Mouse (Mus musculus) midbrain, embryonic 16.5 days (tissue): ENCODE data around the gene Zfp36l1. TPM values are rescaled to one million over a fixed set of nuclear protein-coding genes. Genes with fewer than 3 reads are reported as not detected.

Source experiments
- ATAC-seq: fragments of 200-750 bp; cut with Nextera tagmentation; 2 replicates; pipeline ENCODE4 v1.8.0; 2017; ENCODE audit warnings: moderate TSS enrichment
- H3K27ac ChIP-seq: fragments of 300-500 bp; sonication (generic); 2 replicates; pipeline ENCODE4 v1.5.1; 2014; ENCODE audit warnings: mild to moderate bottlenecking, low read length, mixed read lengths
- H3K27me3 ChIP-seq: fragments of 300-500 bp; sonication (generic); 2 replicates; pipeline ENCODE4 v1.6.1; 2014; ENCODE audit warnings: low read depth, low read length, mixed read lengths; ENCODE audit not compliant: control insufficient read depth, insufficient read depth
- H3K36me3 ChIP-seq: fragments of 300-500 bp; sonication (generic); 2 replicates; pipeline ENCODE4 v1.6.1; 2014; ENCODE audit warnings: mild to moderate bottlenecking, low read length, moderate library complexity, mixed read lengths; ENCODE audit not compliant: control insufficient read depth, insufficient read depth
- H3K4me1 ChIP-seq: fragments of 300-500 bp; sonication (generic); 2 replicates; pipeline ENCODE4 v1.6.1; 2014; ENCODE audit warnings: mild to moderate bottlenecking, low read length, mixed read lengths; ENCODE audit not compliant: control insufficient read depth, insufficient read depth
- H3K4me2 ChIP-seq: fragments of 300-500 bp; sonication (generic); 2 replicates; pipeline ENCODE4 v1.6.1; 2014; ENCODE audit warnings: mild to moderate bottlenecking, low read length, mixed read lengths
- H3K4me3 ChIP-seq: fragments of 300-500 bp; sonication (generic); 2 replicates; pipeline ENCODE4 v1.5.1; 2014; ENCODE audit warnings: low read depth, mild to moderate bottlenecking, low read length, moderate library complexity, mixed read lengths
- H3K9ac ChIP-seq: fragments of 300-500 bp; sonication (generic); 2 replicates; pipeline ENCODE4 v1.6.1; 2014; ENCODE audit warnings: low read depth, low read length, mixed read lengths
- H3K9me3 ChIP-seq: fragments of 300-500 bp; sonication (generic); replicated peaks from 2 replicates; pipeline ENCODE4 v1.6.1; 2014; ENCODE audit warnings: mild to moderate bottlenecking, low read length, mixed read lengths; ENCODE audit not compliant: control insufficient read depth, poor library complexity, severe bottlenecking
- WGBS: fragments of 180-500 bp; shearing (Covaris S2); extraction: QIAGEN DNeasy Blood & Tissue Kit; methylation state at CpG from one replicate; pipeline ENCODE4 v1.1.7; 2014; 5-methylcytosine and 5-hydroxymethylcytosine counted together
- polyA plus RNA-seq: library from polyadenylated mRNA; unstranded; fragments of >200 nt; fragmentation: Nextera tagmentation; extraction: Ambion mirVana; gene quantifications from 2 replicates; pipeline ENCODE4 v1.2.1, GENCODE M21; 2015

Zfp36l1 gene
- polyA plus RNA-seq, 1 experiment from 2014 or later = 29.9 TPM

GRCm38 (mm10) chr12:80088143-80088542, 24.7 kb downstream of the Zfp36l1 start:
- Histone ChIP-seq H3K9me3 (no peaks in the 10 kb centered on the region), H3K4me3 (no peak overlapping the region), H3K36me3 (no peaks in the 10 kb centered on the region), H3K27ac (no peak overlapping the region), H3K4me1 (no peaks in the 10 kb centered on the region), H3K4me2 (no peak overlapping the region), H3K27me3 (no peaks in the 10 kb centered on the region), H3K9ac (no peak overlapping the region)
- 86% methylated on average over 4 of the region's 4 CpGs for WGBS
- no peak for ATAC-seq

- H3K9me3 ChIP-seq = no peaks in the 10 kb centered on the region
- no peak overlapping the region for H3K4me3 ChIP-seq
- 52% methylated on average over 7 of the region's 7 CpGs for WGBS
- no peaks in the 10 kb centered on the region for H3K27me3 ChIP-seq
- no peaks in the 10 kb centered on the region for H3K4me1 ChIP-seq
- H3K9ac ChIP-seq = no peak overlapping the region
- no peak for ATAC-seq
- no peak overlapping the region for H3K27ac ChIP-seq
- no peak overlapping the region for H3K4me2 ChIP-seq
- H3K36me3 ChIP-seq = no peaks in the 10 kb centered on the region
Observed at GRCm38 (mm10) chr12:80084446-80085112, 28.2 kb downstream of the Zfp36l1 start.

- H3K36me3 ChIP-seq = no peaks in the 10 kb centered on the region
- no peak overlapping the region for H3K9ac ChIP-seq
- no peak for ATAC-seq
- 13% methylated on average over 3 of the region's 3 CpGs for WGBS
- no peak overlapping the region for H3K4me2 ChIP-seq
- H3K27ac ChIP-seq = peak overlapping the region; percentile 18; the same call in 1 of the 2 replicates
- H3K4me3 ChIP-seq = no peak overlapping the region
- no peaks in the 10 kb centered on the region for H3K27me3 ChIP-seq
- no peaks in the 10 kb centered on the region for H3K4me1 ChIP-seq
- no peaks in the 10 kb centered on the region for H3K9me3 ChIP-seq
Observed at GRCm38 (mm10) chr12:80083937-80084336, 28.9 kb downstream of the Zfp36l1 start.

- Histone ChIP-seq H3K36me3 (no peaks in the 10 kb centered on the region), H3K4me2 (no peak overlapping the region), H3K4me3 (no peak overlapping the region), H3K9me3 (no peaks in the 10 kb centered on the region), H3K9ac (no peak overlapping the region), H3K27ac (no peak overlapping the region), H3K27me3 (no peaks in the 10 kb centered on the region), H3K4me1 (no peaks in the 10 kb centered on the region)
- ATAC-seq = no peak
- 75% methylated on average over 7 of the region's 7 CpGs for WGBS
Observed at GRCm38 (mm10) chr12:80083133-80083821, 29.5 kb downstream of the Zfp36l1 start.

- H3K9me3 ChIP-seq = no peaks in the 10 kb centered on the region
- H3K36me3 ChIP-seq = no peaks in the 10 kb centered on the region
- H3K4me2 ChIP-seq = no peak overlapping the region
- H3K9ac ChIP-seq = no peak overlapping the region
- H3K27me3 ChIP-seq = no peaks in the 10 kb centered on the region
- ATAC-seq = no peak
- no peaks in the 10 kb centered on the region for H3K4me1 ChIP-seq
- H3K27ac ChIP-seq = no peak overlapping the region
- 93% methylated on average over 4 of the region's 4 CpGs for WGBS
- H3K4me3 ChIP-seq = no peak overlapping the region
Observed at GRCm38 (mm10) chr12:80082730-80083129, 30.1 kb downstream of the Zfp36l1 start.

- H3K36me3 ChIP-seq = no peaks in the 10 kb centered on the region
- H3K27ac ChIP-seq = no peak overlapping the region
- no peaks in the 10 kb centered on the region for H3K9me3 ChIP-seq
- no peak for ATAC-seq
- no peaks in the 10 kb centered on the region for H3K4me1 ChIP-seq
- H3K27me3 ChIP-seq = no peaks in the 10 kb centered on the region
- no peak overlapping the region for H3K4me2 ChIP-seq
- no peak overlapping the region for H3K9ac ChIP-seq
- WGBS = 78% methylated on average over 2 of the region's 2 CpGs
- no peak overlapping the region for H3K4me3 ChIP-seq
Observed at GRCm38 (mm10) chr12:80081440-80081839, 31.4 kb downstream of the Zfp36l1 start.

GRCm38 (mm10) chr12:80079937-80080336, 32.9 kb downstream of the Zfp36l1 start:
- H3K4me2 ChIP-seq = no peak overlapping the region
- no peaks in the 10 kb centered on the region for H3K36me3 ChIP-seq
- no peak overlapping the region for H3K27ac ChIP-seq
- ATAC-seq = no peak
- no peak overlapping the region for H3K4me3 ChIP-seq
- H3K4me1 ChIP-seq = no peaks in the 10 kb centered on the region
- H3K27me3 ChIP-seq = no peaks in the 10 kb centered on the region
- WGBS = 94% methylated on average over 4 of the region's 4 CpGs
- no peak overlapping the region for H3K9ac ChIP-seq
- H3K9me3 ChIP-seq = no peaks in the 10 kb centered on the region

GRCm38 (mm10) chr12:80074331-80074730, 38.5 kb downstream of the Zfp36l1 start:
- Histone ChIP-seq H3K4me2 (no peak overlapping the region), H3K9ac (no peak overlapping the region), H3K4me3 (no peak overlapping the region), H3K36me3 (no peaks in the 10 kb centered on the region), H3K27ac (no peak overlapping the region), H3K27me3 (no peaks in the 10 kb centered on the region), H3K4me1 (no peaks in the 10 kb centered on the region), H3K9me3 (no peaks in the 10 kb centered on the region)
- ATAC-seq = no peak
- 86% methylated on average over 2 of the region's 2 CpGs for WGBS

- no peak for ATAC-seq
- Histone ChIP-seq H3K4me1 (no peaks in the 10 kb centered on the region), H3K27ac (no peak overlapping the region), H3K9ac (no peak overlapping the region), H3K4me2 (no peak overlapping the region), H3K36me3 (no peaks in the 10 kb centered on the region), H3K27me3 (no peaks in the 10 kb centered on the region), H3K4me3 (no peak overlapping the region), H3K9me3 (no peaks in the 10 kb centered on the region)
- WGBS = 38% methylated on average over 8 of the region's 8 CpGs
Observed at GRCm38 (mm10) chr12:80070534-80071287, 42.1 kb downstream of the Zfp36l1 start.
